Mouse (Mus musculus): ENCODE data around the gene Prn.

The Prn gene

GRCm38 (mm10) chr2:131982546-131983196, 72.9 kb downstream of the Prn start:
- in situ Hi-C loops (cut with MboI; ENCODE audit: unreplicated experiment in 2 of 2): loop anchor here (5.0 to 10.0 kb wide), 4 partner anchors 130 to 512 kb away; partner anchors contain the start of gene Tmem230 (in 1 of the 2)

DNA sequence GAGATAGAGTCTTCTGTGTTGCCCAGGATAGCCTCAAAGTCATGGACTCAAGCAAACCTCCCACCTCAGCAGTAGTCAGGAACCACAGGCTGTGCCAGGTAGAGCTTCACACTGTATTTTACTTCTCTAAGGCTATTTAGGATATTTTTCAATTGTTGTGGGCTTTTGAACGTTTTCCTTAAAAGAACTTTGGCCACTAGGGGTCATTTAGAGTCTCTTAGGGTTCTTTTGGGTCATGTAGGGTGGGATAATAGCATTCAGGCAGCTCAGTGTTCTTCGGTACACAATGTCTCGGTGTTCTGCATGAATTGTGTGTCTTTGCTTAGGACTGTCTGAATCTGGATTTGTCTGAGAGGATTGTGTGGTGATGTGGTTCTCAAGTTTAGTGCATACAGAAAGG, 78.2 kb downstream of the Prn start:
- in situ Hi-C loops (cut with MboI; ENCODE audit: unreplicated experiment in 2 of 2): loop anchor here (5.0 to 10.0 kb wide), 7 partner anchors 39 to 507 kb away; partner anchors contain the start of gene Tmem230 (in 1 of the 2)

DNA sequence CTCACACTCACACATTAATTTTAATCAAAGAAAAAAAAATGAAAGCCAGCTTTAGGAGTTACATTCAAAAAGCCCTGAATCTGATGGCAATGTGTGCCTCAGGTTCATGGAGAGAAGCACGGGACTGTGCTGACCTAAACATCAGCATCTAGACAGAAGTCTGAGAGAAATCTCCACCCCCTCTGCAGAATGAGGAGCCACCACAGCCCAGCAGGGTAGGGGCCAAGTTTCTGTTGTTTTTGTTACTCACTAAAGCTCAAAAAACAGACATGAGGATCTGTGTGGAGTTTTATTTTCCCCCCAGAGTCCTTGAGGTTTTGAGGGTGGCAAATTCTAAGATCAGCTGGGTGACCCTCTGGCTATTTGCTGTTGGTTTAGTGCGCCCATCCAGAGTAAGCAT, 78.8 kb downstream of the Prn start:
- in situ Hi-C loops (cut with MboI; ENCODE audit: unreplicated experiment in 2 of 2): loop anchor here (5.0 to 10.0 kb wide), 7 partner anchors 39 to 506 kb away; partner anchors contain the start of gene Tmem230 (in 1 of the 2)

- in situ Hi-C loops (cut with MboI; ENCODE audit: unreplicated experiment in 2 of 2): loop anchor here in 1 of 2 experiments (5.0 kb wide), 1 partner anchor 35 kb away; no protein-coding TSS in a partner anchor
These were observed 82.7 kb downstream of the Prn start for GRCm38 (mm10) chr2:131992487-131992886.

DNA sequence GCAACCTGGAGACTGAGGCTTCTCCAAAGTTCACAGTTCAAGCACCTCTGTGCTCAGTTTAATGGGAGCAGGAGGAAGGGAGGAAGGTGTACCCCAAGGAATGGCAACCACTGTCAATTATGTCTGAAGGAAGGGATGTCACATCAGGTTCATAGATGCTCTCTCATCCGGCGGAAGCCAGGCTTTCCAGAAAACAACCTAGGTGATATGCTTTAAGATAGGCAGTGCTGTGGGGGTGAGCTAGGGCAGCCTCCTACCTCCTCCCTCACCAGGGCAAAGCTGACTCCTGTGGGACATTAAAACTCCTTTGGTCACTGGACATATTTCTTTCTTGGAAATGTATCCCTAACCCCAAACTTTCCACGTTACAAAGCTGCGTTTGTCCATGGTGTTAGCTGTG, 83.4 kb downstream of the Prn start:
- in situ Hi-C loops (cut with MboI; ENCODE audit: unreplicated experiment in 2 of 2): loop anchor here in 1 of 2 experiments (5.0 kb wide), 1 partner anchor 34 kb away; no protein-coding TSS in a partner anchor

DNA sequence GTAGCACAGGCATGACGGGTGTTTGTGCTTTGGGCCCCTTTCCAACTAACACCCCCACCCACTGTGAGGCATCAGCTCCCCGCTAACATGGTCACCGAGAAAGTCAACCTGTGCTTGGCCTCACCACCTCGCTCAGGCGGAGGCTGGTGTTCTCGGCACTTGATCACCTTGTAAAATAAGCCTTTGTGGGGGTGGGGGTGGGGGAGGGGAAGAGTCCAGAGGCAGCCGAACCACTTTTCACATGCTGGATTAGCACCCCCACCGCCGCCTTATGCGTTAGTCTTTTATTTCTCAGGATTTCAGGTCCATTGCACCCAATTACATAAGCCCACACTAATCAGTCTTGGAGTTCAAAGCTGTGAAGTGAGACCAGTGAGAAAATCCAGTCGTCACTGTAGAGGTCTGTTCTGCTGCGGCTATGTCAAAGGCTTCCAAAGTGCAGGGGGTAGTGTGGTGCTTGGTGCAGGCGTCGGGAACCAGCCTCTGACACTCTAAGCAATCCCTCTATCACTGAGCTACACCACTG, 83.9 kb downstream of the Prn start:
- in situ Hi-C loops (cut with MboI; ENCODE audit: unreplicated experiment in 2 of 2): loop anchor here in 1 of 2 experiments (5.0 kb wide), 1 partner anchor 34 kb away; no protein-coding TSS in a partner anchor

DNA sequence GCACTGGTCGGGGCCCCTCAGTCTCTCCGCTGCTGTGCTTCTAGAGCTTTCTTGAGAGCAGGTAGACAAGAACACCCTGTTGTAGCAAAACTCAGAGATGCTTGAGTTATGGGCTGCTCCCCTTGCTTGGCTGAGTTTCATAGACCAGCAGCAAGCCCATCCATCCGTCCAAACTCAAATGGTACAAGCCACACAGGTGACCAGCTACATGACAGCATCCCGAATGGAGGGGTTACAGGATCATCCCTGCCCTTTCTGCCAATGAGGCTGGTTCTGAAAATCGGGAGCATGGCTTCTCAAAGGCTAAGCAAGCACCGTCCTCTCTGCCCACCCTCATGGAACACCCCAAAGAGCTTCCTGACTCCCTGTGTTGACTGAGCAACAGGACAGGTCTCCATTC, 85.2 kb downstream of the Prn start:
- in situ Hi-C loops (cut with MboI; ENCODE audit: unreplicated experiment in 2 of 2): loop anchor here in 1 of 2 experiments (5.0 kb wide), 1 partner anchor 32 kb away; no protein-coding TSS in a partner anchor

DNA sequence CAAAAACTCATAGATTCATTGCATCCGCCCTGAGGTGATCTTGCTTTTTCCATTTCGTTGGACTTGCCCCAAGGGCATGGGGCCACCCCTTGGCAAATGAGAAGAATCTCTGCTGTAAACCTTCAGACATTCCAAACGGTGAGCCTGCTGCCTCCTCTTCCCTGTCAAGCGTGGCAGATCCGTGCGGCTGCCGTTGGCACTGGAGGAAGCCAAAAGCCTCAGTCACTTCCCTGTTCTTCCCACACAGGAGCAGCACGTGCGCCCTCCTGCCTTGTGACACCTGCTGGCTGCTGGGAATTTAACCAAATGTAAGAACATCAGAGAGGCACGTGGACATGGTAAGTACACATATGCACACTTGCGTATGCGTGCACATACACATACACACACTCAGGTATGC, 86.0 kb downstream of the Prn start:
- in situ Hi-C loops (cut with MboI; ENCODE audit: unreplicated experiment in 2 of 2): no loop called here

DNA sequence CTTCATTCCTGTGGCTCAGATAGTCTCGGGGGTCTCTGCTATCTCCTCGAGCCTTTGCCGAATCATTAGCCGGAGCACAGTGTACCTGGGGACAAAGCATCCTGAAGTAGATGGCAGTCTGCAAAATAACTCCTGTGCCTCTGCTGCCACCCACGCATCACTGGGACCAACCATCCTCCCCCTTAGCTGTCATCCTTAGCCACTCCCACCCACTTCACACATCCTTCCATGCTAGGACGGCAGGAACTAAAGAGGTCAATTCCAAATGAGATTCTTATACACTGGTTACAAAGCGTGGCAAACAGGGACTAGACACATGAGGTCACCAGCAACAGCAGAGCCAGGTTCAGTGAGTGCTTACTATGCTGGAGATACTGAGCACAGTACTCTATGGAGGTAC, 86.6 kb downstream of the Prn start:
- in situ Hi-C loops (cut with MboI; ENCODE audit: unreplicated experiment in 2 of 2): no loop called here

DNA sequence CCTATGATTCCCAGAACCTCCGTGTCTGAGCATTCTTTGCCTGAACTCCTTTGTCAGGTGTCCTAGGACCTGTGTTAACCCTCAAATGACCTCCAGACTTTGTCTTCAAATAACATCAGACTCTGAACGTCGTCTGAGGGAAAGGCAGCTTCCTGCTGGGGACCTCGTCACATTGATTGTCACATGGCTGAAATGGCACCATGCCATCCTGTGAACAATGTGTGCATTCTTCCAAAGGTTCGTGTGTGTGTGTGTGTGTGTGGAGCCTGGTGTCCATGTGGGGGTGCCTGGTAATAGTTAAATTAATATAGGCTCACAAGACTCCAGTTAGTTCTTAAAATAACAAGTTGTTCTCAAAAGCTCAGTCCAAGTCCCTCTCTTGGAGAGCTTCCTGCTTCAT, 87.6 kb downstream of the Prn start:
- in situ Hi-C loops (cut with MboI; ENCODE audit: unreplicated experiment in 2 of 2): no loop called here

DNA sequence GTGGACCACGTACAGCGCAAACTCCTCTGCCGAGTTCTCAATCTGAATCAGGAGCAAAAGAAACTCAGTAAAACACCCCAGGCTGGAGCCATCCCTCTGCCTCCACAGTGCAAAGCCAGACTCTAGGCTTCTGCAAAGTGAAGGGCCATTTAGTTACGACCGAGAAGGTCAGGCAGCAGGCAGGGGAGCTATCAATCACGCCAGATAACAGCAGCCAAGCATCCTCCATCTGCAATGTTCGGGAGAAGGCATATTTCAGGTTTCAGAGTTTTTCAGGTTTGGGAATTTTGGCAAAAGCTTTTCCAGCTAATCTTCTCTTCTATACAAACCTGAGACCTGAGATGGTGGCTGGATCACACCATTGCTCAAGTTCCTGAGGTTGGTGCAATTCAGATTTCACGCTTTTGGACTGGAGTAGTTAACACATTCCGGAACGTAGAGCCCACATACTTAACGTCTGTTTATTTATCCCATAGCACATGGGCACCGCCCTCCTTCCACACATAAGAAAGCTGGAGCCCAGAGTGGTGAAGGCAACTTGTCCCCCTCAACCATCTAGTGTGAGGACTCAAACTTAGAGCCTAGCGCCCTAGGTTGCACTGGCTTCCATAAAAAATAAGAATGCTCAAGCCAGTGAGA, 92.1 kb downstream of the Prn start:
- in situ Hi-C loops (cut with MboI; ENCODE audit: unreplicated experiment in 2 of 2): loop anchor here in 1 of 2 experiments (10.0 kb wide), 1 partner anchor 53 kb away; no protein-coding TSS in a partner anchor

DNA sequence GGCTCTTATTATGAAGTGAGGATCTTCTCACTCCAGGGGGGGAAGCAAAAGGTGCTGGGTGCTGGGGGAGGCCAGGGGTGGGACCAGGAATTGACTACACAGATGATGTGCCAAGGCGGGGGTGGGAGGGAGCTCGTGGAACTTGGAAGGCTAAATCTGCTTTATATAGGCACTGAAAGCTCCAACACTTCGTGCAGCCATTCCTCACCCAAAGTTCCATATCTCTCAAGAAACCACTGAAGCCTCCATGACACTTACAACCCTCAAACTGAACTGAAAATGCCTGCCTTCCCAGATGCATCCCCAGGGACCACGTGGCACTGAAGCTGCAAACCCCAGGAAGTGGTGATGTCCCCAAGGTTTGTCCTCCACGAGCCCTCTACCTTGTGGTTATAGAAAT, 94.2 kb downstream of the Prn start:
- in situ Hi-C loops (cut with MboI; ENCODE audit: unreplicated experiment in 2 of 2): loop anchor here in 1 of 2 experiments (10.0 kb wide), 1 partner anchor 51 kb away; no protein-coding TSS in a partner anchor

DNA sequence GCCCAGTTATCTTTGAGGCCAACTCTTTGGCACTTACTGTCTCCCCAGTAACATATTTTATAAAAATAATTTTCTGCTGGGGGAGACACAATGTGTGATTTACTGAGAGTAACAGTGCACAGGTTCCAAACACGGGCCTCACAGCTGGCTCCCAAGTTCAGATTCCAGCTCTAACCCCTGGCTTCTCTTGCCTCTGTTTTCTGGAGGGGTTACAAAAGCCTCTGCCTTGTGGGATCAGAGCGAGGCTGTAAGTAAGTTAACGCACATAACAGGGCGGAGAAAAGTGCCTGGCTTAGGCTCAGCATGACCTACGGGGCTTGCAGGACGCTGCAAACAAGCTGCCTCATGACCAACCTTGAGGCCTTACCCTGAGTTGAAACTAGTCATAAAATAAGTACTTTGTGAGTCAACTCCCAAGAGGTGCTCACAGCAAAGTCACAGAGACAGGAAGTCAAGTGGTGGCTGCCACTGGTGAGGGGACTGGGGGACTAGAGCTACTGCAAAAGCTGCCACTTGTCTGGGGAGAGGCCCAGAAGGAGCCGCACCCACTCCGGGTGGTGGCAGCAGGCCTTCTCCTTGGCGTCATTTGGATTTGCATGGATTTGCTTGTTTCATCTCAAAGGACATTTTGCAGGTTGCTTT, 94.9 kb downstream of the Prn start:
- in situ Hi-C loops (cut with MboI; ENCODE audit: unreplicated experiment in 2 of 2): loop anchor here in 1 of 2 experiments (10.0 kb wide), 1 partner anchor 50 kb away; no protein-coding TSS in a partner anchor

GRCm38 (mm10) chr2:132005445-132005844, 95.7 kb downstream of the Prn start:
- in situ Hi-C loops (cut with MboI; ENCODE audit: unreplicated experiment in 2 of 2): loop anchor here in 1 of 2 experiments (10.0 kb wide), 1 partner anchor 49 kb away; no protein-coding TSS in a partner anchor

Measured in v-Abl transformed pro-B cells (cell line).